Mouse (Mus musculus) embryonic fibroblast, embryonic 13.5 days (primary cell): ENCODE measurements around the gene Foxi1.

Experiments
- CTCF ChIP-seq: IDR thresholded peaks from 2 replicates; pipeline ENCODE4 v1.5.1; 2011; ENCODE audit warnings: mild to moderate bottlenecking, control low read depth, low read length, moderate library complexity, borderline replicate concordance; ENCODE audit not compliant: insufficient read depth
- POLR2A ChIP-seq: IDR thresholded peaks from 2 replicates; pipeline ENCODE4 v1.6.1; 2011; ENCODE audit warnings: low read depth, mild to moderate bottlenecking, control low read depth, low read length, moderate library complexity

DNA sequence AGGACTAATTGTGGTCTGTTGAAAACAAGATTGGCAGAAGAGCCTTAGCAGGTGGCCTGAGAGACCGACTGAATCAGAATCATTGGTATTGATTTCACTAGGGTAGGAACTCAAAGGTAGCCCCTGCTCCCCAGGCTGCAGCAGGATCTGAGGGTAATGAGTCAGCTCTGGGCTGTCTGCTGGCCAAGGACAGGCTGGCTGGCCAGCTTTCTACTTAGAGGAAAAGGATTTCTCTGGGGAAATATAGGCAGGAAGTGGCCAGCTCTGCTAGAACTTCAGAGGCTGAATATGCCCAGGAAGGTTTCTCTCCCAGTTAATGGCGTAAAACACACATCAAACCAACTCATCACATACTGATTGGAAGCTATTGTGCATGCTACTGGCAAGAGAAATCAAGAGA, 31.8 kb upstream of the Foxi1 start:
- TF ChIP-seq CTCF, result no peak
- TF ChIP-seq POLR2A, result no peak
